Mouse (Mus musculus) liver, embryonic 11.5 days (tissue): Measurements from ENCODE around the gene Naa10. TPM values are rescaled to one million over a fixed set of nuclear protein-coding genes. Genes with fewer than 3 reads are reported as not detected.

Experiments used
- ATAC-seq: fragments of 200-750 bp; cut with Nextera tagmentation; replicated peaks from 2 replicates; pipeline ENCODE4 v1.8.0; 2017; ENCODE audit warnings: moderate number of reproducible peaks, mild to moderate bottlenecking, moderate TSS enrichment, moderate library complexity; ENCODE audit not compliant: low FRiP score
- DNase-seq: peaks from one replicate; pipeline ENCODE4 v3.0.0-alpha.2; 2017; ENCODE audit warnings: low spot score
- H3K27ac ChIP-seq: fragments of 300-500 bp; sonication (generic); 2 replicates; pipeline ENCODE4 v1.5.1; 2014; ENCODE audit warnings: mild to moderate bottlenecking, low read depth, low read length, control low read depth
- H3K27me3 ChIP-seq: fragments of 300-500 bp; sonication (generic); replicated peaks from 2 replicates; pipeline ENCODE4 v1.6.1; 2014; ENCODE audit warnings: low read length, mixed read lengths; ENCODE audit not compliant: control insufficient read depth, insufficient read depth
- H3K36me3 ChIP-seq: fragments of 300-500 bp; sonication (generic); 2 replicates; pipeline ENCODE4 v1.6.1; 2014; ENCODE audit warnings: mild to moderate bottlenecking, low read length, moderate library complexity, mixed read lengths; ENCODE audit not compliant: control insufficient read depth, insufficient read depth
- H3K4me1 ChIP-seq: fragments of 300-500 bp; sonication (generic); replicated peaks from 2 replicates; pipeline ENCODE4 v1.6.1; 2014; ENCODE audit warnings: low read length, mixed read lengths; ENCODE audit not compliant: control insufficient read depth, insufficient read depth
- H3K4me2 ChIP-seq: fragments of 300-500 bp; sonication (generic); 2 replicates; pipeline ENCODE4 v1.6.1; 2014; ENCODE audit warnings: mild to moderate bottlenecking, control low read depth, moderate library complexity
- H3K4me3 ChIP-seq: fragments of 300-500 bp; sonication (generic); 2 replicates; pipeline ENCODE4 v1.5.1; 2014; ENCODE audit warnings: low read depth, low read length, control low read depth
- H3K9ac ChIP-seq: fragments of 300-500 bp; sonication (generic); 2 replicates; pipeline ENCODE4 v1.6.1; 2014; ENCODE audit warnings: low read depth, low read length, control low read depth
- H3K9me3 ChIP-seq: fragments of 300-500 bp; sonication (generic); 2 replicates; pipeline ENCODE4 v1.6.1; 2016; ENCODE audit warnings: low read length, inconsistent platforms, mixed read lengths; ENCODE audit not compliant: control insufficient read depth
- WGBS: fragments of 180-500 bp; shearing (Covaris S2); extraction: QIAGEN DNeasy Blood & Tissue Kit; methylation state at CpG from one replicate; pipeline ENCODE4 v1.1.7; 2014; 5-methylcytosine and 5-hydroxymethylcytosine counted together
- polyA plus RNA-seq: library from polyadenylated mRNA; unstranded; fragments of >200 nt; fragmentation: Nextera tagmentation; extraction: Ambion mirVana; gene quantifications from 2 replicates; pipeline ENCODE4 v1.2.1, GENCODE M21; 2014

The Naa10 gene
- polyA plus RNA-seq, 1 experiment from 2014 or later, result 210 TPM

- ATAC-seq, result 0 out of 2 replicates have a peak, but pooled peaks have one; percentile 27
- no peaks in the 10 kb centered on the region for H3K9me3 ChIP-seq
- H3K4me2 ChIP-seq, result peak overlapping the region; percentile 87
- peak overlapping the region; percentile 79 for H3K4me3 ChIP-seq
- DNase-seq, result no peak
- H3K27me3 ChIP-seq, result peaks cover 9% of the 10 kb centered on the region
- peaks cover 18% of the 10 kb centered on the region for H3K4me1 ChIP-seq
- peak overlapping the region; percentile 98; the same call in 1 of the 2 replicates for H3K27ac ChIP-seq
- peak overlapping the region; percentile 86 for H3K9ac ChIP-seq
- H3K36me3 ChIP-seq, result peaks cover 6% of the 10 kb centered on the region; the same call in 1 of the 2 replicates
- 16% methylated on average over 3 of the region's 3 CpGs for WGBS
Measured at GRCm38 (mm10) chrX:73964363-73964762, 42.6 kb upstream of the Naa10 start.

- Histone ChIP-seq H3K4me1 (no peaks in the 10 kb centered on the region), H3K9me3 (no peaks in the 10 kb centered on the region), H3K4me2 (no peak overlapping the region), H3K4me3 (no peak overlapping the region), H3K27me3 (no peaks in the 10 kb centered on the region; the same call in 1 of the 2 replicates), H3K9ac (no peak overlapping the region), H3K27ac (no peak overlapping the region), H3K36me3 (peaks cover 69% of the 10 kb centered on the region)
- no peak for ATAC-seq
- no peak for DNase-seq
- 91% methylated on average over 6 of the region's 6 CpGs for WGBS
Measured at GRCm38 (mm10) chrX:73954988-73955387, 33.2 kb upstream of the Naa10 start.

- Histone ChIP-seq H3K4me2 (no peak overlapping the region), H3K27me3 (no peaks in the 10 kb centered on the region), H3K9ac (no peak overlapping the region), H3K4me1 (no peaks in the 10 kb centered on the region), H3K27ac (no peak overlapping the region), H3K9me3 (no peaks in the 10 kb centered on the region), H3K36me3 (peaks cover 66% of the 10 kb centered on the region), H3K4me3 (no peak overlapping the region)
- no peak for ATAC-seq
- WGBS, result 88% methylated on average over 5 of the region's 5 CpGs
- no peak for DNase-seq
Measured at GRCm38 (mm10) chrX:73952603-73953002, 30.9 kb upstream of the Naa10 start.

GRCm38 (mm10) chrX:73949341-73949740 is 27.6 kb upstream of the Naa10 start:
- Histone ChIP-seq H3K4me2 (no peak overlapping the region), H3K4me1 (no peaks in the 10 kb centered on the region), H3K9ac (no peak overlapping the region), H3K27ac (no peak overlapping the region), H3K36me3 (peaks cover 63% of the 10 kb centered on the region), H3K9me3 (no peaks in the 10 kb centered on the region), H3K27me3 (no peaks in the 10 kb centered on the region), H3K4me3 (no peak overlapping the region)
- no peak for DNase-seq
- 87% methylated on average over 10 of the region's 10 CpGs for WGBS
- ATAC-seq, result no peak

- Histone ChIP-seq H3K4me1 (no peaks in the 10 kb centered on the region), H3K9ac (no peak overlapping the region), H3K36me3 (peaks cover 62% of the 10 kb centered on the region), H3K27ac (no peak overlapping the region), H3K9me3 (no peaks in the 10 kb centered on the region), H3K4me2 (no peak overlapping the region), H3K4me3 (no peak overlapping the region), H3K27me3 (no peaks in the 10 kb centered on the region)
- no peak for DNase-seq
- peak; percentile 29; the same call in 1 of the 2 replicates for ATAC-seq
- 37% methylated on average over 4 of the region's 4 CpGs for WGBS
Measured at GRCm38 (mm10) chrX:73948647-73949046, 26.9 kb upstream of the Naa10 start.

GRCm38 (mm10) chrX:73946896-73947295 is 25.2 kb upstream of the Naa10 start:
- H3K4me2 ChIP-seq, result no peak overlapping the region
- no peak overlapping the region for H3K4me3 ChIP-seq
- no peaks in the 10 kb centered on the region for H3K4me1 ChIP-seq
- 82% methylated on average over 6 of the region's 6 CpGs for WGBS
- H3K9me3 ChIP-seq, result no peaks in the 10 kb centered on the region
- no peak for DNase-seq
- H3K27ac ChIP-seq, result no peak overlapping the region
- H3K9ac ChIP-seq, result no peak overlapping the region
- ATAC-seq, result no peak
- H3K27me3 ChIP-seq, result no peaks in the 10 kb centered on the region
- peaks cover 52% of the 10 kb centered on the region for H3K36me3 ChIP-seq

GRCm38 (mm10) chrX:73942294-73942693 is 20.6 kb upstream of the Naa10 start:
- H3K27me3 ChIP-seq, result no peaks in the 10 kb centered on the region
- H3K4me2 ChIP-seq, result no peak overlapping the region
- H3K4me3 ChIP-seq, result no peak overlapping the region
- no peak for DNase-seq
- no peaks in the 10 kb centered on the region for H3K9me3 ChIP-seq
- 82% methylated on average over 2 of the region's 2 CpGs for WGBS
- H3K36me3 ChIP-seq, result peaks cover 26% of the 10 kb centered on the region; the same call in 1 of the 2 replicates
- ATAC-seq, result no peak
- no peak overlapping the region for H3K9ac ChIP-seq
- H3K4me1 ChIP-seq, result no peaks in the 10 kb centered on the region
- no peak overlapping the region for H3K27ac ChIP-seq

GRCm38 (mm10) chrX:73941860-73942259 is 20.1 kb upstream of the Naa10 start:
- Histone ChIP-seq H3K36me3 (peaks cover 24% of the 10 kb centered on the region; the same call in 1 of the 2 replicates), H3K4me2 (no peak overlapping the region), H3K4me1 (no peaks in the 10 kb centered on the region), H3K9ac (no peak overlapping the region), H3K27ac (no peak overlapping the region), H3K9me3 (no peaks in the 10 kb centered on the region), H3K4me3 (no peak overlapping the region), H3K27me3 (no peaks in the 10 kb centered on the region)
- DNase-seq, result no peak
- 54% methylated on average over 2 of the region's 2 CpGs for WGBS
- no peak; the same call in 1 of the 2 replicates for ATAC-seq

GRCm38 (mm10) chrX:73931871-73932270 is 10.1 kb upstream of the Naa10 start:
- H3K27me3 ChIP-seq, result no peaks in the 10 kb centered on the region; the same call in 1 of the 2 replicates
- no peak overlapping the region for H3K4me3 ChIP-seq
- no peak overlapping the region for H3K9ac ChIP-seq
- no peak overlapping the region for H3K4me2 ChIP-seq
- no peak for ATAC-seq
- H3K27ac ChIP-seq, result no peak overlapping the region
- no peak for DNase-seq
- 61% methylated on average over 2 of the region's 2 CpGs for WGBS
- no peaks in the 10 kb centered on the region for H3K9me3 ChIP-seq
- no peaks in the 10 kb centered on the region for H3K36me3 ChIP-seq
- H3K4me1 ChIP-seq, result peaks cover 3% of the 10 kb centered on the region
